Mouse (Mus musculus) kidney, embryonic 16.5 days (tissue): ENCODE data around the gene Card14. TPM values are rescaled to one million over a fixed set of nuclear protein-coding genes. Genes with fewer than 3 reads are reported as not detected.

Experiments
- ATAC-seq: fragments of 200-750 bp; cut with Nextera tagmentation; 2 replicates; pipeline ENCODE4 v1.8.0; 2017; ENCODE audit warnings: moderate TSS enrichment; ENCODE audit not compliant: low FRiP score, low TSS enrichment
- H3K27ac ChIP-seq: fragments of 300-500 bp; sonication (generic); 2 replicates; pipeline ENCODE4 v1.5.1; 2014; ENCODE audit warnings: low read length
- H3K27me3 ChIP-seq: fragments of 300-500 bp; sonication (generic); 2 replicates; pipeline ENCODE4 v1.6.1; 2014; ENCODE audit warnings: low read length, control low read depth, mixed read lengths; ENCODE audit not compliant: insufficient read depth
- H3K36me3 ChIP-seq: fragments of 300-500 bp; sonication (generic); 2 replicates; pipeline ENCODE4 v1.6.1; 2014; ENCODE audit warnings: low read length, control low read depth, mixed read lengths; ENCODE audit not compliant: insufficient read depth
- H3K4me1 ChIP-seq: fragments of 300-500 bp; sonication (generic); 2 replicates; pipeline ENCODE4 v1.6.1; 2014; ENCODE audit warnings: low read length, control low read depth, mixed read lengths; ENCODE audit not compliant: insufficient read depth
- H3K4me2 ChIP-seq: fragments of 300-500 bp; sonication (generic); replicated peaks from 2 replicates; pipeline ENCODE4 v1.6.1; 2014; ENCODE audit warnings: low read depth, low read length
- H3K4me3 ChIP-seq: fragments of 300-500 bp; sonication (generic); 2 replicates; pipeline ENCODE4 v1.5.1; 2014; ENCODE audit warnings: mild to moderate bottlenecking, low read length
- H3K9ac ChIP-seq: fragments of 300-500 bp; sonication (generic); replicated peaks from 2 replicates; pipeline ENCODE4 v1.6.1; 2014; ENCODE audit warnings: low read length
- H3K9me3 ChIP-seq: fragments of 300-500 bp; sonication (generic); 2 replicates; pipeline ENCODE4 v1.6.1; 2016; ENCODE audit warnings: low read length, control low read depth
- WGBS: fragments of 180-500 bp; shearing (Covaris S2); extraction: QIAGEN DNeasy Blood & Tissue Kit; methylation state at CpG from one replicate; pipeline ENCODE4 v1.1.7; 2014; 5-methylcytosine and 5-hydroxymethylcytosine counted together
- polyA plus RNA-seq: library from polyadenylated mRNA; unstranded; fragments of >200 nt; fragmentation: Nextera tagmentation; extraction: Ambion mirVana; gene quantifications from 2 replicates; pipeline ENCODE4 v1.2.1, GENCODE M21; 2015

The Card14 gene
- polyA plus RNA-seq, 1 experiment from 2014 or later: 0.52 TPM

DNA sequence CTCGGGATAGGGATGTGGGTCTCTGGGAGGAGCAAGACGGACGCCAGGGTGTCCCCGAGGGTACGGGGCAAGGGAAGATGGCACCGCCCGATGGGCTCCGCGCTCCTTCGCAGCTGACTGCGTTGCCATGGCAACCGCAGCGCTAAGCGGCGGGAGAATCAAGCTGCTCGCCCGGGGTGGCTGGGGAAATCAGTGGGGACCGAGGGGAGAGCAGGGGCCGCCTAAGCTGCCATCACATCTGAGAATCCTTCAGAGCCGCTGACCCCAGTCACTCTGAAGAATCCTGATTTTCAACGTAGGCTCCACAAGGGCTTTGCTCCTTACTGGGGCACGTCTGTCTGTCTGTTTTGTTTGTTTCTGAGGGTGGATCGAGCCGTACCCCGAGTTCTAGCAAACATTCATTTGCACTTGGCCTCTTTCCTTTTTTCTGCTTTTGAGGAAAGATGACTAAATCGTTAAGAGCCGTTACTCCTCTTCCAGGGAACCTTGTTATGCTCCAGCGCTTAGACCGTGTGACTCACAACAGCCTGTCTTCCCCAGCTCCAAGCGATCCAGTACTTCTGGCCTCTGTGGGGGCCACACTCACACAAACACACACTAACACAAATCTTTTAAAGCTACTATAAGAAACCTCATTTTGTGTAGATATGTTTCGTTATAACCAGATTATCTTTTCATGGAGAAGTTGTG lies 7.2 kb upstream of the Card14 start:
- 1% methylated on average over 31 of the region's 31 CpGs for WGBS
- no peak for ATAC-seq

DNA sequence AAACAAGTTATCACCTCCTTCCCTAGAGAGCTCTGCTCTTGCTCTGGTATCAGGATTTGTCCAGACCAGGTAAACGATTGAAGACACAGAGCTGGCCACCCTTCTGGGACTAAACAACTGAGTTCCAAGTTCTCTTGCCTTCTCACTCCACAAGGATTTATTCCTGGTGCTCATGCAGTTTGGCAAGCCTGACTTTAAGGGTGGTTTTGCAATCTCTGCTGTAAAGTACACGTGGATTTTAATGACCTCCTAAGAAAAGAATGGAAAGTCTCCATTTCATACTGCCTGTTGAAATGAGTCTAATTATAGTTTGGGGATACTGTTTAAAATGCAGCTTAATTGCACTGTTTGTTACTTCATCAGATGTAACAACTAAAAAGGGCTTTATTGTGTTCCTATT lies 6.6 kb upstream of the Card14 start:
- Histone ChIP-seq H3K36me3 (peaks cover 19% of the 10 kb centered on the region), H3K4me2 (0 out of 2 replicates have a peak overlapping the region, but pooled peaks have one; percentile 91), H3K4me3 (no peak overlapping the region), H3K27me3 (no peaks in the 10 kb centered on the region), H3K27ac (no peak overlapping the region), H3K9ac (no peak overlapping the region), H3K4me1 (peaks cover 17% of the 10 kb centered on the region), H3K9me3 (no peaks in the 10 kb centered on the region)
- 25% methylated on average over 2 of the region's 2 CpGs for WGBS
- no peak for ATAC-seq

More for the DNA sequence above, 7.2 kb upstream of the Card14 start:
- Histone ChIP-seq H3K4me2 (peak overlapping the region; percentile 91), H3K36me3 (peaks cover 25% of the 10 kb centered on the region), H3K27ac (peak overlapping the region; percentile 88), H3K4me1 (peaks cover 17% of the 10 kb centered on the region), H3K4me3 (peak overlapping the region; percentile 92), H3K9me3 (no peaks in the 10 kb centered on the region), H3K27me3 (no peaks in the 10 kb centered on the region), H3K9ac (peak overlapping the region; percentile 94)

DNA sequence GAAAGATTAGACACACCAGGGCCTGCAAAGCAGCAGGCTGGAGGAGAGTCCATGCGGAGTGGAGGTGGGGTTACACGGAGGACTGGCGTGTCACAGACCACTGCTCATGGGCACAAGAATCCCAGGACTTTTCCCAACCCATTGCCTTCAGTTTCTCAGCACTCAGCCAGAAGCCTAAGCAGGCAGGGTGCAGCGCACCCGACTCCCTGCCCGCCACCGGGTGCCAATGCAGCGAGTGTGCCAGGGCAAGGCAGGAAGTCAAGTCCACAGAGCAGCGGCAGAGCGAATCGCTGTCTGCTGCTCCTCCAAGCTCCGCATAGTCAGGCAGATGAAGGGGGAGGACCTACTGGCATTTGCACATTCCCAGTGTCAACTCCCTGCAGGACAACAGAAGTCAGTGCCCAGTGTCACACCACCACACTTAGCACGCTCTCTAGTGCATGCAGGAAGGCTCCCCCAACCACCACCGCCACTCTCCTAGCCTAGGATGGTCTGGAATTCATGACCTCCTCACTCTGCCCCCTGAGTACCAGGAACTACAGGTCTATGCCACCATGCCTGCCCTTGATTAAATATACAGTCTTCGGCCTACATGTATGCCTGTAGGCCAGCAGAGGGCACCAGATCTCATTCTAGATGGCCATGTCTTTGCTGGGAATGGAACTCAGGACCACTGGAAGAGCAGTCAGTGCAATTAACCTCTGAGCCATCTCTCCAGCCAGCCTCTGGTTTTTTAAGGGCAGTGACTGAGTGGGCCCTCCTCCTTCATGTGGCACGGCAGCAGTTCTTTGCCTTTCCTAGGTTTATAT lies 2.5 kb upstream of the Card14 start:
- no peaks in the 10 kb centered on the region for H3K36me3 ChIP-seq
- H3K27me3 ChIP-seq: no peaks in the 10 kb centered on the region
- H3K4me2 ChIP-seq: no peak overlapping the region
- peak; percentile 21; the same call in 1 of the 2 replicates for ATAC-seq
- WGBS: 36% methylated on average over 16 of the region's 16 CpGs
- no peak overlapping the region for H3K9ac ChIP-seq
- no peaks in the 10 kb centered on the region for H3K9me3 ChIP-seq
- H3K27ac ChIP-seq: no peak overlapping the region
- H3K4me3 ChIP-seq: no peak overlapping the region
- H3K4me1 ChIP-seq: 0 out of 2 replicates have a peak, but pooled peaks cover 9% of the 10 kb centered on the region

DNA sequence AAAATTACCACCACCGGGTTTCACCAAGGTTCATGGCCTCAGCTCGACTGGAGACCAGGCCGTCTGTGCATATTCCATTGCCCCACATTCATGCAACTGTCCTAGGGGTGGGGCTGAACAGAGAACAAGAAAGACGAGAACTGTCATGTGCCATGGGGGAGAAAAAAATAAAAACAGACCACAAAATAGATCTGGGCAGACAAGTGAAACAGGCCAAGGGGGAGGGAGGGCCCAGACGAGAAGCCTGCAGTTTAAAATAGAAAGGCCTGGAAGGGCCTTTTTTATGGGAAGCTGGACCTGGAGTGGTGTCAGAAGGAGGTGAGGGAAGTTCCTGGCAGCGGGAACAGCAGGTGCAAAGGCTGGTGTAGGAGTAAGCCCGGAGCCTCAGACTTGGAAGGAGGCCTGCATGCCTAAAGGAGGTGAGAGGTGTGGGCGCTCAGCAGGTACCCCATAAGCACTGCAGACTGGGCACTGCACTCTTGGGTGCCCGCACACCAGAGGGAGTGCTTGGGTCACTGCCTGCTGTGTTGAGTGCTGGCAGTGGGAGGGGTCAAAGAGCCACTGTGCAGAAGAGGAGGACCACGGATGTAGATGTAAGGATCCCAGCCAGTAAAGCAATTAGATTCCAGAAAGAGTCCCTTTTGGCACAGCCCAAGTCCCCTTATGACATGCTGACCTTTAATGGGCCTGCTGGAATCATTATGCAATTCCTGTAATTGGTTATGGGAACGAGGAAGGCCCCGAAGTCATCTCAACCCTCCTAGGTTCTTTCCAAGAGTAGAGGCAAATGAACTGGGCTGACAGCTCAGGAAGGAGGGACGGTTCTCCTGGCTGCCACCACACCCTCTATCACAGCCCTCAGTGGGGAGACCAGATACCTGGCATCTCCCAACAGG lies 558 bp upstream of the Card14 start:
- Histone ChIP-seq H3K9me3 (no peaks in the 10 kb centered on the region), H3K4me3 (no peak overlapping the region), H3K4me2 (no peak overlapping the region), H3K4me1 (0 out of 2 replicates have a peak, but pooled peaks cover 9% of the 10 kb centered on the region), H3K27ac (no peak overlapping the region), H3K9ac (no peak overlapping the region), H3K36me3 (no peaks in the 10 kb centered on the region), H3K27me3 (peaks cover 6% of the 10 kb centered on the region)
- ATAC-seq: no peak
- WGBS: 59% methylated on average over 13 of the region's 13 CpGs

DNA sequence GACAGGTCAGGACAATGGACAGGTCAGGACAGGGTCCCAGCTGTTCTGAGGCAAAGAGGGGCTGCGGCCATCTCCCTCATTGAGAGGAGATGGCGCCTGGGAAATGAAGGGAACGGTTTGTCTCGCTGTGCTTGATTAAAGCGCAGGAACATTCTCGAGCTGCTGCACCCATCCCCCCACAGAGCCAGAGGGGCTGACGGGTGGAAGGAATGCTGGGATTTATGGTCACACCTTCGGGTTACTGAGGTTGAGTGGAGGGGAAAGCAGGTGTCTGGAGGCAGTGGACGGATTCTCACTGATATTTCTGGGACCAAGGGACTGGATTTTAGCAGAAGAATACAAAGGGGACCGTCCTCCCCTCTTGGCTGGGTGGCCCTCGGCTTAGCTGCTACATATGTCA lies 348 bp downstream of the Card14 start:
- H3K4me1 ChIP-seq: 0 out of 2 replicates have a peak, but pooled peaks cover 9% of the 10 kb centered on the region
- H3K27me3 ChIP-seq: peaks cover 6% of the 10 kb centered on the region

DNA sequence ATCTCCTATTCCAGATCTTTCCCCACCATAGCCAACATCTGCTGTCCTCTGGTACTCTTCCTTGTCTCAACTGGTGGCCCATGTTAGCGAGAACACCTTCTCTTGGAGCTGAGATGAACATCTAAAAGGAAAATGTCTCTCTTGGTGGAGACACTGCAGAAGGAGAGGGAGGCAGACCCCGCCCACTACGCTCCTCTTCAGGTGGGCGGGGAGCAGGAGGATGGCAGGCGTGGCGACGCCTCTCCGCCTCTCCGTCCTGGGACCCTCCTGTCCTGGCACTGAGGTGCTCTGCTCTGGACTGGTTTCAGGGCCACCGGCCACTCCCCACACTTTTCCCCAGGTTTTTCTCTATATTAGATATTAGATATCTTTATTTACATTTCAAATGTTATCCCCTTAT lies 3.1 kb downstream of the Card14 start:
- H3K27me3 ChIP-seq: peaks cover 6% of the 10 kb centered on the region
- no peak overlapping the region for H3K9ac ChIP-seq
- no peaks in the 10 kb centered on the region for H3K9me3 ChIP-seq
- no peak overlapping the region for H3K27ac ChIP-seq
- no peak overlapping the region for H3K4me2 ChIP-seq
- WGBS: 11% methylated on average over 10 of the region's 10 CpGs
- H3K4me3 ChIP-seq: no peak overlapping the region
- no peaks in the 10 kb centered on the region for H3K36me3 ChIP-seq
- H3K4me1 ChIP-seq: 0 out of 2 replicates have a peak, but pooled peaks cover 9% of the 10 kb centered on the region
- ATAC-seq: no peak

More for the DNA sequence above, 348 bp downstream of the Card14 start:
- Histone ChIP-seq H3K36me3 (no peaks in the 10 kb centered on the region), H3K27ac (no peak overlapping the region), H3K4me2 (no peak overlapping the region), H3K9ac (no peak overlapping the region), H3K4me3 (no peak overlapping the region), H3K9me3 (no peaks in the 10 kb centered on the region)
- no peak for ATAC-seq
- 17% methylated on average over 11 of the region's 11 CpGs for WGBS

DNA sequence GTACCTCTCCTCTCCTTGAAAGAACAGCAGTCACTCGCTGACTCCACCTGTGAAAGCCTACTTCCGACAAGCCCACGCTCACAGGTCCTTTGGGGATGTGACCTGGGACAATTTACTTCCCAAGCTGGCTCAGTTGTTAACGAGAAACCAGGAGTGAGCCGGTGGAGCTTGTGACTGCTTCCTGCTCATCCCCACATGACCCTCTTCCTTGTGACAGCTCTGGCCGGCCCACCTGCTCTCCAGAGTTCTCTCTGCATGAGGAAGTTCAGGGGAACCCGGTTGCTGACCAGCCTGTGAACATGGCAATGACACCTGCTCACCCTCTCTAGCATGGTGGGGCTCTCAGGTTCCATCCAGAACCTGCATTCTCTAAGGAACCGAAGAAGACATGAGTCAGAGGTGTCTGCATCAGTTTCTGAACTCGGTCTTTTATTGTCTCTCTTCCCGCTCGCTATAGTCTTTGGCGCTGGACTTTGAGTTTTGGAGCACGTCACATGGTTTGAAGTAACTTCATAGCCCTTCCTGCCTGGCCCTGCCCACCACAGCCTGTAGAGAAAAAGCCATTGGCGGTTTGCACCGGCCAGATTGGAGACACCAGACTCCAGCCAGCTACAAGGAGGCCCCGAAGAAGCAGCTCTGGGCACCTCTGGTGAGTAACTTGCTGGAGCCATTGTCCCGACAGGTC lies 6.8 kb downstream of the Card14 start:
- Histone ChIP-seq H3K4me3 (no peak overlapping the region), H3K27ac (no peak overlapping the region), H3K9ac (no peak overlapping the region), H3K4me1 (0 out of 2 replicates have a peak, but pooled peaks cover 3% of the 10 kb centered on the region), H3K9me3 (no peaks in the 10 kb centered on the region), H3K36me3 (no peaks in the 10 kb centered on the region), H3K4me2 (no peak overlapping the region), H3K27me3 (peaks cover 6% of the 10 kb centered on the region)
- 0 out of 2 replicates have a peak, but pooled peaks have one; percentile 57 for ATAC-seq
- 71% methylated on average over 17 of the region's 17 CpGs for WGBS

DNA sequence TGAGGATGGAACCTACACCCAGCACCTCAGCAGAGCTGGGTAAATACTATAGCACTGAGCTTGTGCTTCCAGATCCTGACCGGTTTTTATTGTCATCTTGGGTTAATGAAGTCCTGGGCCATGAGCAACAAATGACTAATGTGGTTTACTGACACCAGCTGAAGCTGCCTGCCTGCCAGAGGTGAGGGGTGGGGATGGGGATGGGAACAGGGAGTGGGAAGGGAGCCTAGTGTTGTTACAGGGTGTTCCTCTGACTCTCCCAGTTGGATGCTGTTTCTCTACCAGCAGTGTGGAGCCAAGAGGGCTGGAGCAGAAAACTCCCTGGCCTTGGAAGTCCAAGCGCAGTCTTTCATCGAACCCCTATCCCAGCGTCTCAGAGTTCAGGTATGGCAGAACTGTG lies 9.2 kb downstream of the Card14 start:
- 83% methylated on average over 4 of the region's 4 CpGs for WGBS
- Histone ChIP-seq H3K9me3 (no peaks in the 10 kb centered on the region), H3K36me3 (no peaks in the 10 kb centered on the region), H3K4me2 (no peak overlapping the region), H3K9ac (no peak overlapping the region), H3K4me3 (no peak overlapping the region), H3K27me3 (no peaks in the 10 kb centered on the region; the same call in 1 of the 2 replicates), H3K27ac (no peak overlapping the region), H3K4me1 (no peaks in the 10 kb centered on the region)
- ATAC-seq: no peak

DNA sequence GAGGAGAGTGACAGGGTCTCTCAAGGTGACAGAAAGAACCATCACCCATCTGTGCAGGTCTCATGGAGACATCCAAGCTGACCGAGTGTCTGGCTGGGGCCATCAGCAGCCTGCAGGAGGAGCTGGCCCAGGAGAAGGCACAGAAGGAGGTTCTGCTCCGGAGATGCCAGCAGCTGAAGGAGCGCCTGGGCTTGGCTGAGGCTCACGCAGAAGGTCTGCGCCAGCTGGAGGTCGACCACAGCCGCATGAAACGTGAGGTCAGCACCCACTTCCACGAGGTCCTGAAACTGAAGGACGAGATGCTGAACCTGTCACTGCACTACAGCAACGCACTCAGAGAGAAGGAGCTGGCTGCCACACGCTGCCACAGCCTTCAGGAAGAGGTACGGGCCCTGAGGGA lies 15.0 kb downstream of the Card14 start:
- H3K27ac ChIP-seq: no peak overlapping the region
- peaks cover 6% of the 10 kb centered on the region; the same call in 1 of the 2 replicates for H3K9me3 ChIP-seq
- H3K4me2 ChIP-seq: no peak overlapping the region
- 72% methylated on average over 13 of the region's 13 CpGs for WGBS
- no peak overlapping the region for H3K4me3 ChIP-seq
- H3K4me1 ChIP-seq: no peaks in the 10 kb centered on the region
- H3K9ac ChIP-seq: no peak overlapping the region
- no peaks in the 10 kb centered on the region for H3K36me3 ChIP-seq
- ATAC-seq: no peak
- H3K27me3 ChIP-seq: no peaks in the 10 kb centered on the region
